Mouse (Mus musculus) mouse trophoblast stem cell (cell line): ENCODE measurements around the gene Chrd.

Experiments
- in situ Hi-C, 2 experiments: fragments of 300-500 bp; cut with MseI, MboI; formaldehyde crosslinking; loops; 2 replicates in 1 of 2; 3 replicates in 1 of 2; pipeline ENCODE4 v1.15.1; 2025

Gene Chrd

GRCm38 (mm10) chr16:20732925-20733730 is at the start of gene Chrd:
Gene Chrd, plus strand, starts transcription at chr16:20733127.
- in situ Hi-C loops, result no loop called here

GRCm38 (mm10) chr16:20690774-20691173 is 42.2 kb upstream of the Chrd start:
- in situ Hi-C loops, result no loop called here

- in situ Hi-C loops, result no loop called here
These were observed 41.3 kb upstream of the Chrd start for GRCm38 (mm10) chr16:20691617-20692016.

- in situ Hi-C loops, result no loop called here
These were observed 40.5 kb upstream of the Chrd start for GRCm38 (mm10) chr16:20692241-20692965.

GRCm38 (mm10) chr16:20693111-20693701 is 39.7 kb upstream of the Chrd start, which contains the start of gene Fam131a:
Gene Fam131a, plus strand, starts transcription at chr16:20693241.
- in situ Hi-C loops, result no loop called here

- in situ Hi-C loops, result no loop called here
These were observed 38.1 kb upstream of the Chrd start for GRCm38 (mm10) chr16:20694781-20695180.

GRCm38 (mm10) chr16:20695622-20696323 is 37.2 kb upstream of the Chrd start:
- in situ Hi-C loops, result no loop called here

- in situ Hi-C loops, result no loop called here
These were observed 33.7 kb upstream of the Chrd start for GRCm38 (mm10) chr16:20699266-20699665.

GRCm38 (mm10) chr16:20700036-20700435 is 32.9 kb upstream of the Chrd start:
- in situ Hi-C loops, result no loop called here

- in situ Hi-C loops, result no loop called here
These were observed 31.6 kb upstream of the Chrd start for GRCm38 (mm10) chr16:20701316-20701715.

- in situ Hi-C loops, result no loop called here
These were observed 31.0 kb upstream of the Chrd start for GRCm38 (mm10) chr16:20701729-20702521.

GRCm38 (mm10) chr16:20702522-20702893 is 30.4 kb upstream of the Chrd start:
- in situ Hi-C loops, result no loop called here

- in situ Hi-C loops, result no loop called here
These were observed 29.9 kb upstream of the Chrd start for GRCm38 (mm10) chr16:20703071-20703470.

- in situ Hi-C loops, result no loop called here
These were observed 29.1 kb upstream of the Chrd start for GRCm38 (mm10) chr16:20703699-20704400.

- in situ Hi-C loops, result no loop called here
These were observed 27.1 kb upstream of the Chrd start for GRCm38 (mm10) chr16:20705786-20706185.

GRCm38 (mm10) chr16:20706407-20707055 is 26.4 kb upstream of the Chrd start:
- in situ Hi-C loops, result no loop called here

- in situ Hi-C loops, result no loop called here
These were observed 24.5 kb upstream of the Chrd start for GRCm38 (mm10) chr16:20708220-20708938.

- in situ Hi-C loops, result no loop called here
These were observed 23.8 kb upstream of the Chrd start for GRCm38 (mm10) chr16:20708939-20709734.
